Comparison of ENCODE assay signal across 9 mouse cellular contexts in the genomic region with DNA sequence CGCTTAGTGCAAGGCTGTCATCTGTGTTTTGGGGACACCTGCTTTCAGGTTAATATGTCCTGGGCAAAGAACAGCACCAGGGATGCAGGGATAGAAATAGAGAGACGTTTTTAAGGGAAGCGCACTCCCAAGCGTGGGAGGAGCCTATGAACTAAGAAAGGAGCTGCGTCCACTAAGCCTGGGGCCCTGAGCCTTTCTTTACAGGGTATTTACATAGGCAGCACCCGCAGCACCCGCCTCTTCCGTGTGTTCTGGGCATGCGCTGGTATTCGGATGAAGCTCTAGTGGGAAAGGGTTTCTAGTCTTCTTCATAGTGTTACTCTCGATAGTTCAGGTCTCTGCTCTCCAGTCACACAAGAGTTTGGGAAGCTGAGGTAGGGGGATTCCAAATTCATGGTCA.
DNase-seq lines count a peak whose midpoint lies in the region; ATAC-seq and TF ChIP-seq lines count a peak whose summit lies in the region.
"Had no signal": no experiment of that assay in that cellular context is flagged by ENCODE, and none has a peak within 500 bp of the region (broad histone marks: within the 10 kb centered on the region; RNA-seq: fewer than 3 reads in every experiment).

No protein-coding gene starts in this region.

- no peaks in the 10 kb centered on the region for H3K4me1 ChIP-seq in lung, postnatal 0 days (ENCODE audit: insufficient read depth, low read depth, low read length)
- peaks cover 4% of the 10 kb centered on the region; the same call in 1 of the 2 replicates for H3K4me1 ChIP-seq in intestine, postnatal 0 days (replicated peaks; ENCODE audit: control insufficient read depth, insufficient read depth, low read length)

- ATAC-seq in frontal cortex, adult (ENCODE audit: low TSS enrichment), result peak; percentile 27; the same call in 1 of the 2 replicates
- ATAC-seq in lung, postnatal 0 days, result peak; percentile 67
- ATAC-seq in intestine, postnatal 0 days, result no peak

- no peak overlapping the region for H3K27ac ChIP-seq in lung, postnatal 0 days (ENCODE audit: low read length)
- H3K27ac ChIP-seq in intestine, postnatal 0 days (ENCODE audit: low read depth, low read length), result no peak overlapping the region

- no peak overlapping the region for H3K9ac ChIP-seq in lung, postnatal 0 days (replicated peaks; ENCODE audit: low read depth)
- no peak overlapping the region for H3K9ac ChIP-seq in intestine, postnatal 0 days (ENCODE audit: low read depth, low read length)

- DNase-seq in frontal cortex, postnatal 36 days (ENCODE audit: low spot score in 2 of 2), result no peak
- DNase-seq in lung, postnatal 0 days (ENCODE audit: low spot score), result peak; percentile 44
- DNase-seq in lung, adult 18-20 months, result no peak
- DNase-seq in left cerebral cortex, adult 9 months (ENCODE audit: low spot score in 2 of 2), result no peak
- no peak for DNase-seq in ovary, postnatal 36 days (ENCODE audit: low spot score)
- DNase-seq in ovary, postnatal 14 days (ENCODE audit: low spot score), result no peak
- DNase-seq: lung, adult 2 months had no signal

- WGBS in lung, postnatal 0 days, result 51% methylated on average over 11 of the region's 11 CpGs
- 33% methylated on average over 11 of the region's 11 CpGs for WGBS in intestine, postnatal 0 days

- no peak for TF ChIP-seq EP300 in lung, postnatal 0 days (IDR thresholded peaks at IDR 0.05)

- no peak overlapping the region for H3K4me2 ChIP-seq in lung, postnatal 0 days (replicated peaks; ENCODE audit: low read depth, low read length)
- H3K4me2 ChIP-seq in intestine, postnatal 0 days (replicated peaks; ENCODE audit: low read depth), result peak overlapping the region; percentile 13; the same call in 1 of the 2 replicates

- H3K36me3 ChIP-seq in lung, postnatal 0 days (ENCODE audit: insufficient read depth, low read length), result no peaks in the 10 kb centered on the region
- no peaks in the 10 kb centered on the region for H3K36me3 ChIP-seq in intestine, postnatal 0 days (ENCODE audit: control insufficient read depth, insufficient read depth)

- H3K27me3 ChIP-seq in lung, postnatal 0 days (replicated peaks; ENCODE audit: insufficient read depth, low read length), result no peaks in the 10 kb centered on the region
- no peaks in the 10 kb centered on the region for H3K27me3 ChIP-seq in intestine, postnatal 0 days (replicated peaks; ENCODE audit: control insufficient read depth, insufficient read depth, low read length)

- no peaks in the 10 kb centered on the region for H3K9me3 ChIP-seq in lung, postnatal 0 days (ENCODE audit: low read length)
- H3K9me3 ChIP-seq in intestine, postnatal 0 days (ENCODE audit: control insufficient read depth), result no peaks in the 10 kb centered on the region

- H3K4me3 ChIP-seq in lung, postnatal 0 days (ENCODE audit: low read depth, low read length), result no peak overlapping the region
- H3K4me3 ChIP-seq in intestine, postnatal 0 days (ENCODE audit: low read depth, low read length), result no peak overlapping the region

- TF ChIP-seq CTCF in lung, postnatal 0 days (IDR thresholded peaks at IDR 0.05), result no peak
- TF ChIP-seq CTCF in intestine, postnatal 0 days (IDR thresholded peaks at IDR 0.05; ENCODE audit: low read depth), result no peak
